Comparison of ENCODE assay signal across 25 mouse cellular contexts in the genomic region with DNA sequence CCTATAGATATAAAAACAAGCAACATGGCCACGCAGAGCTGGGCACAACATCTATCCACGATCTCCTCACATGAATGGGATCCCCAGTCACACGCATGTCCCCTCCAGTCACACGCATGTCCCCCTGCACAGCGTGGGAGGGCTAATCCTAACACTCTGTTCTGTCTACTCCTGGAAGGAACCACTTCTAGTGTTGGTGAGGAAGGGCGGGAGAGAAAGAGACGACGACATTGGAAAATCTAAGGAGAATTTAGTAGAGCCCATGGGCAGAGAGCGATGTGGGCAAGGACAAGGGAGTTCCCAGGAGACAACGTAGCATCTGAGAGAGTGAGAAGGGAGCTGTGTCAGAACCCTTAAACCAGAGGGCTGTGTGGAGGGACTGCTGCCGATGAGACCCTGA. TPM values are rescaled to one million over a fixed set of nuclear protein-coding genes. Genes with fewer than 3 reads are reported as not detected.
DNase-seq lines count a peak whose midpoint lies in the region; ATAC-seq and TF ChIP-seq lines count a peak whose summit lies in the region.
"Had no signal": no experiment of that assay in that cellular context is flagged by ENCODE, and none has a peak within 500 bp of the region (broad histone marks: within the 10 kb centered on the region; RNA-seq: fewer than 3 reads in every experiment).

No protein-coding gene starts in this region.

- no peak for ATAC-seq in forebrain, embryonic 14.5 days
- ATAC-seq in heart, embryonic 11.5 days (replicated peaks; ENCODE audit: insufficient number of reproducible peaks, low FRiP score, low TSS enrichment) = no peak
- ATAC-seq: activated CD4-positive, CD25-positive, alpha-beta regulatory T cell, adult 4 months; CD4-positive, CD25-positive, alpha-beta regulatory T cell, adult 4 months; forebrain, embryonic 15.5 days; forebrain, postnatal 0 days; Patski had no signal

- no peaks in the 10 kb centered on the region for H3K9me3 ChIP-seq in forebrain, embryonic 10.5 days
- H3K9me3 ChIP-seq in forebrain, embryonic 14.5 days (replicated peaks; ENCODE audit: control insufficient read depth, low read length) = no peaks in the 10 kb centered on the region
- no peaks in the 10 kb centered on the region for H3K9me3 ChIP-seq in heart, embryonic 11.5 days (replicated peaks; ENCODE audit: control insufficient read depth, low read length)
- H3K9me3 ChIP-seq: embryonic facial prominence, embryonic 10.5 days; embryonic facial prominence, embryonic 12.5 days; forebrain, embryonic 12.5 days; forebrain, embryonic 15.5 days; G1E had no signal

- TF ChIP-seq CTCF in thymus, adult 2 months (IDR thresholded peaks at IDR 0.05; ENCODE audit: borderline replicate concordance, control insufficient read depth, extremely low read depth, insufficient read depth, low read length, poor library complexity) = no peak

- no peak overlapping the region for H3K9ac ChIP-seq in forebrain, embryonic 14.5 days (ENCODE audit: low read length)
- peak overlapping the region; percentile 28; the same call in 1 of the 2 replicates for H3K9ac ChIP-seq in heart, embryonic 11.5 days (ENCODE audit: low read depth, low read length)
- H3K9ac ChIP-seq: embryonic facial prominence, embryonic 12.5 days; forebrain, embryonic 12.5 days; forebrain, embryonic 15.5 days; forebrain, postnatal 0 days had no signal

- no peak overlapping the region for H3K4me2 ChIP-seq in forebrain, embryonic 14.5 days (ENCODE audit: low read length)
- no peak overlapping the region for H3K4me2 ChIP-seq in heart, embryonic 11.5 days
- H3K4me2 ChIP-seq: embryonic facial prominence, embryonic 12.5 days; forebrain, embryonic 12.5 days; forebrain, embryonic 15.5 days had no signal

- H3K27ac ChIP-seq in forebrain, embryonic 10.5 days = no peak overlapping the region
- no peak overlapping the region for H3K27ac ChIP-seq in forebrain, embryonic 14.5 days (ENCODE audit: low read depth, low read length)
- H3K27ac ChIP-seq in heart, embryonic 11.5 days (ENCODE audit: low read depth, low read length) = no peak overlapping the region
- H3K27ac ChIP-seq in thymus, adult 2 months (ENCODE audit: control insufficient read depth, insufficient read depth, low read length) = 0 out of 2 replicates have a peak overlapping the region, but pooled peaks have one; percentile 1
- H3K27ac ChIP-seq: embryonic facial prominence, embryonic 10.5 days; embryonic facial prominence, embryonic 12.5 days; forebrain, embryonic 12.5 days; forebrain, embryonic 15.5 days had no signal

- H3K4me1 ChIP-seq in forebrain, embryonic 10.5 days = peaks cover 29% of the 10 kb centered on the region
- H3K4me1 ChIP-seq in forebrain, embryonic 14.5 days (ENCODE audit: control insufficient read depth, insufficient read depth, low read length) = peaks cover 14% of the 10 kb centered on the region
- peaks cover 7% of the 10 kb centered on the region for H3K4me1 ChIP-seq in heart, embryonic 11.5 days (ENCODE audit: control insufficient read depth, insufficient read depth, low read length)
- H3K4me1 ChIP-seq in thymus, adult 2 months (replicated peaks; ENCODE audit: control insufficient read depth, insufficient read depth, low read length) = peaks cover 31% of the 10 kb centered on the region

- DNase-seq in forebrain, embryonic 10.5 days (ENCODE audit: extremely low spot score, low spot score) = no peak
- DNase-seq in forebrain, embryonic 14.5 days (ENCODE audit: low spot score) = no peak
- DNase-seq in heart, adult 8-10 months (ENCODE audit: low spot score) = no peak
- DNase-seq in thymus, adult 2 months = no peak
- DNase-seq in thymus, postnatal 14 days = no peak
- DNase-seq: adrenal gland, adult 8-10 months; adrenal gland, postnatal 14 days; adrenal gland, postnatal 36 days; B cell, adult 2 months; cerebellum, adult 11-12 months; cerebellum, adult 2 months; cerebellum, adult 9-10 months; cerebellum, postnatal 25 days; forebrain, postnatal 0 days had no signal

- WGBS in forebrain, embryonic 10.5 days = 91% methylated on average over 11 of the region's 11 CpGs
- 90% methylated on average over 11 of the region's 11 CpGs for WGBS in forebrain, embryonic 14.5 days
- whole genome bisulfite sequencing in heart, embryonic 11.5 days (ENCODE audit: insufficient replicate concordance) = 86% methylated on average over 11 of the region's 11 CpGs
- 96% methylated on average over 11 of the region's 11 CpGs for WGBS in thymus, adult 2 months

- no peak for TF ChIP-seq POLR2A in thymus, adult 2 months (IDR thresholded peaks at IDR 0.05; ENCODE audit: control insufficient read depth, extremely low read depth, insufficient read depth, low read length, poor library complexity)

- H3K4me3 ChIP-seq in forebrain, embryonic 10.5 days = peak overlapping the region; percentile 16; the same call in 1 of the 2 replicates
- no peak overlapping the region for H3K4me3 ChIP-seq in forebrain, embryonic 14.5 days (ENCODE audit: low read depth, low read length)
- no peak overlapping the region for H3K4me3 ChIP-seq in heart, embryonic 11.5 days (ENCODE audit: low read depth, low read length)
- H3K4me3 ChIP-seq in thymus, adult 2 months (ENCODE audit: control insufficient read depth, insufficient read depth, low read length) = no peak overlapping the region
- H3K4me3 ChIP-seq: embryonic facial prominence, embryonic 10.5 days; embryonic facial prominence, embryonic 12.5 days; forebrain, embryonic 12.5 days; forebrain, embryonic 15.5 days had no signal

- H3K36me3 ChIP-seq in forebrain, embryonic 10.5 days (replicated peaks) = peaks cover 18% of the 10 kb centered on the region
- peaks cover 15% of the 10 kb centered on the region for H3K36me3 ChIP-seq in forebrain, embryonic 14.5 days (ENCODE audit: control insufficient read depth, insufficient read depth, low read length)
- H3K36me3 ChIP-seq in heart, embryonic 11.5 days (ENCODE audit: control insufficient read depth, insufficient read depth, low read length) = peaks cover 4% of the 10 kb centered on the region
- H3K36me3 ChIP-seq in thymus, adult 2 months (ENCODE audit: control insufficient read depth, insufficient read depth, low read length) = peaks cover 7% of the 10 kb centered on the region

- H3K27me3 ChIP-seq in forebrain, embryonic 10.5 days (ENCODE audit: poor library complexity, severe bottlenecking) = no peaks in the 10 kb centered on the region
- no peaks in the 10 kb centered on the region for H3K27me3 ChIP-seq in forebrain, embryonic 14.5 days (replicated peaks; ENCODE audit: control insufficient read depth, insufficient read depth, low read length)
- H3K27me3 ChIP-seq in heart, embryonic 11.5 days (ENCODE audit: control insufficient read depth, insufficient read depth, low read length) = no peaks in the 10 kb centered on the region
- H3K27me3 ChIP-seq in thymus, adult 2 months (ENCODE audit: control insufficient read depth, insufficient read depth, low read length) = no peaks in the 10 kb centered on the region
- H3K27me3 ChIP-seq: CH12.LX; embryonic facial prominence, embryonic 12.5 days; forebrain, embryonic 12.5 days; forebrain, embryonic 15.5 days; Patski had no signal

RNA-seq across cellular contexts. Expression of gene 2310039H08Rik, which starts 1.9 kb away (rescaled TPM):
- 54.4 and 54.7 TPM in 2 replicates for polyA plus RNA-seq in forebrain, embryonic 10.5 days (2016; fragmentation: Nextera tagmentation; extraction: Ambion mirVana)
- 63.9 and 89.9 TPM in 2 replicates for polyA plus RNA-seq in forebrain, embryonic 14.5 days (2014; fragmentation: Nextera tagmentation; extraction: Ambion mirVana)
- 43.9 and 45.3 TPM in 2 replicates for polyA plus RNA-seq in heart, embryonic 11.5 days (2014; fragmentation: Nextera tagmentation; extraction: Ambion mirVana)
- 10 to 100 TPM; 24.2 to 33.2 (median 28.9) TPM for total RNA-seq in heart, adult 8-10 months (2022)
- 106 TPM in 2 replicates for polyA plus RNA-seq in thymus, adult 2 months (2012; rRNA removed)

RNA-seq across cellular contexts. Expression of gene Ptcra, which starts 7.0 kb away (rescaled TPM):
- 0.55 and 1.00 TPM in 2 replicates for polyA plus RNA-seq in forebrain, embryonic 10.5 days (2016; fragmentation: Nextera tagmentation; extraction: Ambion mirVana)
- polyA plus RNA-seq in forebrain, embryonic 14.5 days (2014; fragmentation: Nextera tagmentation; extraction: Ambion mirVana) = 0.22 TPM in 1 of 2 replicates, not detected in the other
- 0.24 and 0.34 TPM in 2 replicates for polyA plus RNA-seq in heart, embryonic 11.5 days (2014; fragmentation: Nextera tagmentation; extraction: Ambion mirVana)
- total RNA-seq in heart, adult 8-10 months (2022) = not detected
- 126 and 163 TPM in 2 replicates for polyA plus RNA-seq in thymus, adult 2 months (2012; rRNA removed)
- total RNA-seq: adrenal gland, adult 18-20 months; adrenal gland, adult 8-10 months; adrenal gland, postnatal 36 days; forebrain, postnatal 0 days had no signal
- polyA plus RNA-seq: activated CD4-positive, CD25-positive, alpha-beta regulatory T cell, adult 4 months had no signal

RNA-seq across cellular contexts. Expression of gene Rpl7l1, which starts 11.9 kb away (rescaled TPM):
- 242 and 248 TPM in 2 replicates for polyA plus RNA-seq in forebrain, embryonic 10.5 days (2016; fragmentation: Nextera tagmentation; extraction: Ambion mirVana)
- polyA plus RNA-seq in forebrain, embryonic 14.5 days (2014; fragmentation: Nextera tagmentation; extraction: Ambion mirVana) = 108 and 110 TPM in 2 replicates
- 115 and 116 TPM in 2 replicates for polyA plus RNA-seq in heart, embryonic 11.5 days (2014; fragmentation: Nextera tagmentation; extraction: Ambion mirVana)
- 10 to 100 TPM; 43.9 to 58.6 (median 52.8) TPM for total RNA-seq in heart, adult 8-10 months (2022)
- 30.7 and 33.8 TPM in 2 replicates for polyA plus RNA-seq in thymus, adult 2 months (2012; rRNA removed)

RNA-seq across cellular contexts. Expression of gene Cnpy3, which starts 18.5 kb away (rescaled TPM):
- 71.8 and 71.9 TPM in 2 replicates for polyA plus RNA-seq in forebrain, embryonic 10.5 days (2016; fragmentation: Nextera tagmentation; extraction: Ambion mirVana)
- 54.1 and 57.5 TPM in 2 replicates for polyA plus RNA-seq in forebrain, embryonic 14.5 days (2014; fragmentation: Nextera tagmentation; extraction: Ambion mirVana)
- polyA plus RNA-seq in heart, embryonic 11.5 days (2014; fragmentation: Nextera tagmentation; extraction: Ambion mirVana) = 46.5 and 51.9 TPM in 2 replicates
- total RNA-seq in heart, adult 8-10 months (2022) = 10 to 100 TPM; 17.2 to 22.1 (median 18.4) TPM
- polyA plus RNA-seq in thymus, adult 2 months (2012; rRNA removed) = 61.5 and 67.1 TPM in 2 replicates

RNA-seq across cellular contexts. Expression of gene Gnmt, which starts 41.6 kb away (rescaled TPM):
- polyA plus RNA-seq in forebrain, embryonic 10.5 days (2016; fragmentation: Nextera tagmentation; extraction: Ambion mirVana) = 0.80 and 0.87 TPM in 2 replicates
- polyA plus RNA-seq in forebrain, embryonic 14.5 days (2014; fragmentation: Nextera tagmentation; extraction: Ambion mirVana) = 0.58 and 0.79 TPM in 2 replicates
- 0.61 and 1.0 TPM in 2 replicates for polyA plus RNA-seq in heart, embryonic 11.5 days (2014; fragmentation: Nextera tagmentation; extraction: Ambion mirVana)
- total RNA-seq in heart, adult 8-10 months (2022) = 1 to 10 TPM; 2.6 to 7.2 (median 3.4) TPM
- polyA plus RNA-seq in thymus, adult 2 months (2012; rRNA removed) = 4.4 and 10.6 TPM in 2 replicates
- total RNA-seq: forebrain, postnatal 0 days; G1E had no signal
- polyA plus RNA-seq: CD4-positive, CD25-positive, alpha-beta regulatory T cell, adult 4 months had no signal

Comparison
In these comparisons a context has a peak if more than half of its experiments do, and no peak if none do; other contexts are left out.
1. RNA of gene Ptcra, which starts 7.0 kb away (polyA plus RNA-seq): 126 to 163 TPM in thymus, adult 2 months; 0.55 to 1.00 TPM in forebrain, embryonic 10.5 days, 0.24 to 0.34 TPM in heart, embryonic 11.5 days and 0.22 TPM in forebrain, embryonic 14.5 days; every median in the first group is over 10 times any median in the second.